Mouse (Mus musculus) limb, embryonic 10.5 days (tissue): ENCODE data around the gene Ric8b. TPM values are rescaled to one million over a fixed set of nuclear protein-coding genes. Genes with fewer than 3 reads are reported as not detected.

ENCODE experiments used
- DNase-seq: peaks from one replicate; pipeline ENCODE4 v3.0.0-alpha.2; 2017; ENCODE audit warnings: low spot score
- H3K27ac ChIP-seq: fragments of 300-500 bp; sonication (generic); 2 replicates; pipeline ENCODE4 v1.5.1; 2016; ENCODE audit warnings: mild to moderate bottlenecking
- H3K27me3 ChIP-seq: fragments of 300-500 bp; sonication (generic); 2 replicates; pipeline ENCODE4 v1.6.1; 2016; ENCODE audit warnings: low read depth, mild to moderate bottlenecking; ENCODE audit not compliant: poor library complexity, severe bottlenecking
- H3K36me3 ChIP-seq: fragments of 300-500 bp; sonication (generic); 2 replicates; pipeline ENCODE4 v1.6.1; 2016; ENCODE audit warnings: mild to moderate bottlenecking, moderate library complexity
- H3K4me1 ChIP-seq: fragments of 300-500 bp; sonication (generic); 2 replicates; pipeline ENCODE4 v1.6.1; 2016
- H3K4me3 ChIP-seq: fragments of 300-500 bp; sonication (generic); 2 replicates; pipeline ENCODE4 v1.5.1; 2016; ENCODE audit warnings: mild to moderate bottlenecking, moderate library complexity
- H3K9me3 ChIP-seq: fragments of 300-500 bp; sonication (generic); replicated peaks from 2 replicates; pipeline ENCODE4 v1.6.1; 2016; ENCODE audit warnings: mild to moderate bottlenecking
- WGBS: fragments of 180-500 bp; shearing (Covaris S2); methylation state at CpG from one replicate; pipeline ENCODE4 v1.1.7; 2016; 5-methylcytosine and 5-hydroxymethylcytosine counted together
- polyA plus RNA-seq: library from polyadenylated mRNA; unstranded; fragments of >200 nt; fragmentation: Nextera tagmentation; extraction: Ambion mirVana; gene quantifications from 2 replicates; pipeline ENCODE4 v1.2.1, GENCODE M21; 2016

Ric8b gene
- polyA plus RNA-seq, 1 experiment from 2014 or later = 28.5 TPM

- Histone ChIP-seq H3K36me3 (peaks cover 46% of the 10 kb centered on the region), H3K27me3 (no peaks in the 10 kb centered on the region), H3K4me1 (no peaks in the 10 kb centered on the region), H3K27ac (no peak overlapping the region), H3K9me3 (no peaks in the 10 kb centered on the region), H3K4me3 (no peak overlapping the region)
- no peak for DNase-seq
- 85% methylated on average over 7 of the region's 7 CpGs for WGBS
These were observed 89.3 kb downstream of the Ric8b start for GRCm38 (mm10) chr10:85006573-85007310.

GRCm38 (mm10) chr10:85007861-85008840, 90.7 kb downstream of the Ric8b start:
- H3K9me3 ChIP-seq = no peaks in the 10 kb centered on the region
- no peak overlapping the region for H3K27ac ChIP-seq
- H3K4me1 ChIP-seq = no peaks in the 10 kb centered on the region
- H3K4me3 ChIP-seq = no peak overlapping the region
- 90% methylated on average over 11 of the region's 11 CpGs for WGBS
- no peak for DNase-seq
- H3K27me3 ChIP-seq = no peaks in the 10 kb centered on the region
- H3K36me3 ChIP-seq = peaks cover 43% of the 10 kb centered on the region

- WGBS = 83% methylated on average over 2 of the region's 2 CpGs
- Histone ChIP-seq H3K4me1 (no peaks in the 10 kb centered on the region), H3K36me3 (peaks cover 45% of the 10 kb centered on the region), H3K9me3 (no peaks in the 10 kb centered on the region), H3K4me3 (no peak overlapping the region), H3K27me3 (no peaks in the 10 kb centered on the region), H3K27ac (no peak overlapping the region)
- DNase-seq = no peak
These were observed 93.7 kb downstream of the Ric8b start for GRCm38 (mm10) chr10:85011066-85011465.

GRCm38 (mm10) chr10:85013464-85013863, 96.0 kb downstream of the Ric8b start:
- no peaks in the 10 kb centered on the region for H3K4me1 ChIP-seq
- H3K27ac ChIP-seq = no peak overlapping the region

GRCm38 (mm10) chr10:85013924-85014428, 96.6 kb downstream of the Ric8b start:
- no peaks in the 10 kb centered on the region for H3K9me3 ChIP-seq
- H3K4me3 ChIP-seq = no peak overlapping the region
- DNase-seq = no peak
- WGBS = 92% methylated on average over 8 of the region's 8 CpGs
- H3K27me3 ChIP-seq = no peaks in the 10 kb centered on the region
- H3K36me3 ChIP-seq = peaks cover 68% of the 10 kb centered on the region
- H3K27ac ChIP-seq = no peak overlapping the region
- no peaks in the 10 kb centered on the region for H3K4me1 ChIP-seq

More at GRCm38 (mm10) chr10:85013464-85013863, 96.0 kb downstream of the Ric8b start:
- 42% methylated on average over 1 of the region's 1 CpGs for WGBS
- DNase-seq = peak; percentile 58
- Histone ChIP-seq H3K27me3 (no peaks in the 10 kb centered on the region), H3K36me3 (peaks cover 65% of the 10 kb centered on the region), H3K4me3 (no peak overlapping the region), H3K9me3 (no peaks in the 10 kb centered on the region)

GRCm38 (mm10) chr10:85014456-85014976, 97.1 kb downstream of the Ric8b start:
- 84% methylated on average over 9 of the region's 9 CpGs for WGBS
- Histone ChIP-seq H3K36me3 (peaks cover 69% of the 10 kb centered on the region), H3K27me3 (no peaks in the 10 kb centered on the region)

GRCm38 (mm10) chr10:85022647-85023312, 105.4 kb downstream of the Ric8b start:
- peaks cover 22% of the 10 kb centered on the region for H3K4me1 ChIP-seq
- 33% methylated on average over 11 of the region's 11 CpGs for WGBS

More at GRCm38 (mm10) chr10:85014456-85014976, 97.1 kb downstream of the Ric8b start:
- no peak overlapping the region for H3K4me3 ChIP-seq
- H3K9me3 ChIP-seq = no peaks in the 10 kb centered on the region
- DNase-seq = no peak
- H3K4me1 ChIP-seq = no peaks in the 10 kb centered on the region
- H3K27ac ChIP-seq = no peak overlapping the region

GRCm38 (mm10) chr10:85023313-85023666, 105.9 kb downstream of the Ric8b start:
- peak overlapping the region; percentile 82 for H3K27ac ChIP-seq
- 46% methylated on average over 6 of the region's 6 CpGs for WGBS

More at GRCm38 (mm10) chr10:85022647-85023312, 105.4 kb downstream of the Ric8b start:
- H3K4me3 ChIP-seq = no peak overlapping the region
- H3K27me3 ChIP-seq = no peaks in the 10 kb centered on the region
- no peaks in the 10 kb centered on the region for H3K9me3 ChIP-seq
- peak overlapping the region; percentile 82 for H3K27ac ChIP-seq
- peaks cover 15% of the 10 kb centered on the region for H3K36me3 ChIP-seq
- DNase-seq = peak; percentile 48

GRCm38 (mm10) chr10:85025799-85026424, 108.5 kb downstream of the Ric8b start:
- no peaks in the 10 kb centered on the region for H3K27me3 ChIP-seq
- no peak overlapping the region for H3K27ac ChIP-seq
- H3K36me3 ChIP-seq = no peaks in the 10 kb centered on the region
- H3K4me3 ChIP-seq = no peak overlapping the region
- no peaks in the 10 kb centered on the region for H3K9me3 ChIP-seq
- peaks cover 25% of the 10 kb centered on the region for H3K4me1 ChIP-seq
- WGBS = 92% methylated on average over 11 of the region's 11 CpGs
- DNase-seq = no peak

More at GRCm38 (mm10) chr10:85023313-85023666, 105.9 kb downstream of the Ric8b start:
- Histone ChIP-seq H3K9me3 (no peaks in the 10 kb centered on the region), H3K4me1 (peaks cover 25% of the 10 kb centered on the region), H3K36me3 (peaks cover 10% of the 10 kb centered on the region), H3K27me3 (no peaks in the 10 kb centered on the region), H3K4me3 (no peak overlapping the region)
- no peak for DNase-seq

GRCm38 (mm10) chr10:85027619-85028175, 110.3 kb downstream of the Ric8b start:
- 76% methylated on average over 10 of the region's 10 CpGs for WGBS
- Histone ChIP-seq H3K27me3 (no peaks in the 10 kb centered on the region), H3K36me3 (no peaks in the 10 kb centered on the region), H3K4me1 (peaks cover 16% of the 10 kb centered on the region), H3K4me3 (no peak overlapping the region), H3K27ac (peak overlapping the region; percentile 21; the same call in 1 of the 2 replicates), H3K9me3 (no peaks in the 10 kb centered on the region)
- DNase-seq = no peak

GRCm38 (mm10) chr10:85035131-85035725, 117.8 kb downstream of the Ric8b start:
- H3K27me3 ChIP-seq = no peaks in the 10 kb centered on the region
- H3K27ac ChIP-seq = no peak overlapping the region
- H3K4me3 ChIP-seq = no peak overlapping the region
- no peak for DNase-seq
- H3K4me1 ChIP-seq = peaks cover 10% of the 10 kb centered on the region
- 25% methylated on average over 8 of the region's 8 CpGs for WGBS
- H3K36me3 ChIP-seq = no peaks in the 10 kb centered on the region
- no peaks in the 10 kb centered on the region for H3K9me3 ChIP-seq
